Mouse (Mus musculus): ENCODE measurements around the gene Hist1h2af.
"Not testable (repeated sequence)": the region's sequence is repeated elsewhere in the genome, so short reads cannot be mapped to it uniquely, and the experiment has no call there.

Hist1h2af gene

DNA sequence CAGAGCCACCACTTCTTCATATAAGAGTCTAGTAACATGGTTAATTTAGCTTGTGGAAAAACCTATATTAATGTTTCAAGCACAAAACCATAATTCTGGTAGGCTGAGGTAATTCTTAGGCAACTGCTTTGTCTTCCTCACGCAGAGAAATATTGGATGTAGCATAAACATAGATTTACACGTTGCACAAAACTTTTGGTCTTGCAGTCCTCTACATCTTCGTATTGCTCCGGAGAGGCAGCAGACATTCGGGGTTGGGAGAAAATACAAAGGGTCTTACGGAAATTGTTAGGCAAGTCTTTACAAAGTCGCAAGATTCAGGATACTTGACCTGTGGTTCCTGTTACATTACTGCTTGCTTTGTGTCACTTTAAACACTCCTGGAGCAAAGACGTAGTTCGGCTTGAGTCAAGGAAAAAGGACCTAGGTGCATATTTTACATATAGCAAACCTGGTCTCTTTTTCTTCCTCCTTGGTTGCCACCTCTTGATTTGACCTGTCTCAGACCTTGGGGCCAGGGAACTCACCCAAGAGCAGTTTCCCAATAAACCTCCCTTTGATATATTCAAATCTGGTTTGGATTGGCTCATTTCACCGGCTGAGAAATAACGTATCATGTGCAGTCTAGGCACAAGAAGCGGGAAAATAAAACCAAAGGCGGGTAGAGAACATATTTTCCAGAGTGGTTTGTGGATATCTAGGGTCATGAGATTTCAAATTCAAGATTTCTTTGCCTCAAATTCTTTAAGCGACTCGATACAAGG lies 844 bp downstream of the Hist1h2af start:
- DNase-seq (ENCODE audit: extremely low read depth, low read depth): no peak

- DNase-seq (ENCODE audit: extremely low read depth, low read depth): peak; percentile 99
These were observed 1.7 kb downstream of the Hist1h2af start, which contains the start of gene Hist1h3g for GRCm38 (mm10) chr13:23535137-23536075. Hist1h3g (plus strand) TSS chr13:23535422.

- DNase-seq (ENCODE audit: extremely low read depth, low read depth): no peak
These were observed 2.5 kb downstream of the Hist1h2af start for GRCm38 (mm10) chr13:23536076-23536822.

- DNase-seq (ENCODE audit: extremely low read depth, low read depth): no peak
These were observed 3.5 kb downstream of the Hist1h2af start for GRCm38 (mm10) chr13:23537006-23537710.

- DNase-seq (ENCODE audit: extremely low read depth, low read depth): no peak
These were observed 4.5 kb downstream of the Hist1h2af start for GRCm38 (mm10) chr13:23538249-23538648.

- not testable (repeated sequence) for DNase-seq (ENCODE audit: extremely low read depth, low read depth)
These were observed 6.1 kb downstream of the Hist1h2af start for GRCm38 (mm10) chr13:23539821-23540220.

DNA sequence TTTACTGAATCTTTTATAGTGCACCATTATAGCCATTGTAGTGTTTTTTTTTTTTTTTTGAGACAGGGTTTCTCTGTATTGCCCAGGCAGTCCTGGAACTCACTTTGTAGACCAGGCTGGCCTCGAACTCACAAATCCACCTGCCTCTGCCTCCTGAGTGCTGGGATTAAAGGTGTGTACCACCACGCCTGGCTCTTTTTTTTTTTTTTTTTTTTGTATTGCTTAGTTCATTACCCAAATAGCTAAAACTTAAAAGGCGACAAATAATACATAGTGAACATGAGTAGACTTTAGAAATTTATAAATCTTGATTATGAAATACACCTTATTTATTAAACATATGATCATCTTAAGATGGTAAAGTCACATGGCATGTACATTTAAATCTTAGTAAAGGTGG lies 7.8 kb downstream of the Hist1h2af start:
- no peak for DNase-seq (ENCODE audit: extremely low read depth, low read depth)

- DNase-seq (ENCODE audit: extremely low read depth, low read depth): not testable (repeated sequence)
These were observed 8.7 kb downstream of the Hist1h2af start for GRCm38 (mm10) chr13:23542225-23542980.

DNA sequence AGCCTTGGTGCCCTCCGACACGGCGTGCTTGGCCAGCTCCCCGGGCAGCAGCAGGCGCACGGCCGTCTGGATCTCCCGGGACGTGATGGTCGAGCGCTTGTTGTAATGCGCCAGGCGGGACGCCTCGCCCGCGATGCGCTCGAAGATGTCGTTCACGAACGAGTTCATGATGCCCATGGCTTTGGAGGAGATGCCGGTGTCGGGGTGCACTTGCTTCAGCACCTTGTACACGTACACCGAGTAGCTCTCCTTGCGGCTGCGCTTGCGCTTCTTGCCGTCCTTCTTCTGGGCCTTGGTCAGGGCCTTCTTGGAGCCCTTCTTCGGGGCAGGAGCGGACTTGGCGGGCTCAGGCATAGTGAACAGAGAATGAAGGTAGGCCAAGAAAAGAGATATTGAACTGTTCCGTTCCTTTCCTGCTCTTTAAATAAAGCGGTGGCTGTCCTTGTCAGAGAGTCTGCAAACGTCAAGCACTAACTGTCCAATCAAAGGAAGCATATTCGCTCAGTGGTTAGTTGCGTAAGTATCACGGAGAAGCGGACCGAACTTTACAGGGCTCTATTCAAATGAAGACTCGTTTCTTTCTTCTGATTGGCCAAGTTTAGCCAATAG lies 9.4 kb downstream of the Hist1h2af start, which contains the start of gene Hist1h2bh:
Gene Hist1h2bh (minus strand): TSS at position 394 of the 609 bp plus-strand sequence.
- peak; percentile 100 for DNase-seq (ENCODE audit: extremely low read depth, low read depth)

- peak; percentile 97 for DNase-seq (ENCODE audit: extremely low read depth, low read depth)
These were observed 10.5 kb downstream of the Hist1h2af start, which contains the start of gene Hist1h3f for GRCm38 (mm10) chr13:23543965-23544786. Hist1h3f (plus strand) TSS chr13:23544052.

DNA sequence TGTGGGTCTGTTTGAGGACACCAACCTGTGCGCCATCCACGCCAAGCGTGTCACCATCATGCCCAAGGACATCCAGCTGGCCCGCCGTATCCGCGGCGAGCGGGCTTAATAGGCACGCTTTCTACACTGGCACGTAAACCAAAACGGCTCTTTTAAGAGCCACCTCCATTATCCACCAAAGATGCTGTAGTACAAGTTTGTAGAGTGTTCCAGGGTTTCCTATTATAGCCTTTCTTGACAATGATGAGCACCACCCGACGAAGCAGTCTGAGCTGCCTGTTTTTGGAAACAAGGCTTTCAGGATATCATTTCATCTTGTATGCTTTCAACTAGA lies 11.0 kb downstream of the Hist1h2af start:
- DNase-seq (ENCODE audit: extremely low read depth, low read depth): not testable (repeated sequence)

DNA sequence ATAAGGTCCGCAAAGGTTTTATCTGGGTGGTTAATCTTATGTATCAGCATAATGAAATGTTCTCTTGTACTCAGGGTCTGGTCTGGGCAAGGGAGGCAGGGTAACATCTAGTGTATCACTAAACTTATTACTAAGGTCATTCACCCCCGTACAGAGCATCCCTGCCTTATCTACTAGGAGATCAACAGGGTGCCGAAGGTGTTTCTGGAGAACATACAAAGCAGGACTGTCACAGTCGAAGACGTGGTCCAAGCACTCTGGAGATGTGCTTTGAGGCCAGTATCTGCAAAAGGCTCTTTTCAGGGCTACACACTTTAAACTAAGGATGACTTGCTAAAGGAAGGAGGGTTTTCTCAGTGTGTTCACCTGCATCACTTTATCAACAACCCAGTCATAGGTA lies 13.0 kb downstream of the Hist1h2af start:
- no peak for DNase-seq (ENCODE audit: extremely low read depth, low read depth)

- DNase-seq (ENCODE audit: extremely low read depth, low read depth): peak; percentile 71
These were observed 17.0 kb downstream of the Hist1h2af start for GRCm38 (mm10) chr13:23550761-23551145.

DNA sequence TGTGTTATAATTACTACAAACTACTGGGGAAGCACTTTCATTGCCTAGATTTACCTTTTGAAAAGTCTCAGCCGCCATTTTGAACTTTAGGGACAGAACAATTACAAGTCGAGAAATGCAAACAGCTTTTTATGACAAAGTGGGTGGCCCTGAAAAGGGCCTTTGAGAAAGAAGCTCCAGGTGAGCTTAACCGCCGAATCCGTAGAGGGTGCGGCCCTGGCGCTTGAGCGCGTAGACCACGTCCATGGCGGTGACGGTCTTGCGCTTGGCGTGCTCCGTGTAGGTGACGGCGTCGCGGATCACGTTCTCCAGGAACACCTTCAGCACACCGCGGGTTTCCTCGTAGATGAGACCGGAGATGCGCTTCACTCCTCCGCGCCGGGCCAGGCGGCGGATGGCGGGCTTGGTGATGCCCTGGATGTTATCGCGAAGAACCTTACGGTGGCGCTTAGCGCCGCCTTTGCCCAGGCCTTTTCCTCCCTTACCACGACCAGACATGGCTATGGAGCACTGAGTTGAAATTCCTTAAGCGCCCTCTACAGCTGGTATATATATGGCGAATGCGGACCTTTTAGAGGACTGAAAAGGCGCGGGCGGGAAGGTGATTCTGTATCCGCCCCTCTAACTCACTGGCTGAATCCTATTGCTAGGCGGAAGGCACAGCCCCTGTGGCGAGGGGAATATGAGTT lies 17.6 kb downstream of the Hist1h2af start, which contains the start of gene Hist1h4f:
Gene Hist1h4f (minus strand): TSS at position 503 of the 689 bp plus-strand sequence.
- peak; percentile 94 for DNase-seq (ENCODE audit: extremely low read depth, low read depth)

DNA sequence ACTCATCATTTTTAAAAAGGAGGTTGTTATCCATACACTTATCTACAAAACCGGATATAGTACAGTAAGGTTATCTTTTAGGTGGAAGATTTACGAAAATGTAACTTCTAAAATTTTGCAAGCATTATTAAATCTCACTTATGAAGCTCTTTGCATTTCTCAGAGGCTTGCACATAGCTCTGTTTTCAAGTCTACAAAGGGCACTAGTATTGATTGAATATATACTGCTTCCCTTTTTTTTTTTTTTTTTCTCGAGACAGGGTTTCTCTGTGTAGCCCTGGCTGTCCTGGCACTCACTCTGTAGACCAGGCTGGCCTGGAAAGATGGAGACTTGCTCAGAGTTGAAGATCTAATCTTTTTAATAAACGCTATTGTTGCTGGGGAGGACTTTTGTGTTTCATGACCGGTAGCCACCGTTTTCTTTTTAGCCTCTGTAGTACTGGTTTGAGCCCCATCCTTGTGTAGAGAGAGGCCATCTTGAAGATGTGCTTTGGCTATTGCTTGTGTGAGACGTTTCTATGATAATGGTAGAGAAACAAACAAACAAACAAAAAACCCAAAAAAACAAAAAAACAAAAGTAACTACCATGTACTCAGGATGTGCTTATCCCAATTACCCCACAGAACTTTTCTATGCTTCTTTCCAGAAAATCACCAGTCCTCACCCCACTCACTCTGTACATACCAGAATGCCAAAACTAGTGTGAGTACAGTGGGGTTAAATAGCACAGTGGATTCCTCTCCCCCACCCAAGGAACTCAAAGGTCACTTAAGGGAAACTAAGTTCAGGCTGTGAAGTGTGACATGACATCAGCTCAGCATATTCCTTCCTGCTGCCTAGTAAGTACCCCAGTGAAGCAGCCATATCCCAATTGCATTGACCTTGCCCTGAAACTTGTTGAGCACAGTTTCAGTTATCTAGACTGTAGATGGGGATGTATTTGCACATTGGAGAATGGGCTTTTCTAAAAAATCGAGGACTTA lies 18.5 kb downstream of the Hist1h2af start:
- DNase-seq (ENCODE audit: extremely low read depth, low read depth): no peak

DNA sequence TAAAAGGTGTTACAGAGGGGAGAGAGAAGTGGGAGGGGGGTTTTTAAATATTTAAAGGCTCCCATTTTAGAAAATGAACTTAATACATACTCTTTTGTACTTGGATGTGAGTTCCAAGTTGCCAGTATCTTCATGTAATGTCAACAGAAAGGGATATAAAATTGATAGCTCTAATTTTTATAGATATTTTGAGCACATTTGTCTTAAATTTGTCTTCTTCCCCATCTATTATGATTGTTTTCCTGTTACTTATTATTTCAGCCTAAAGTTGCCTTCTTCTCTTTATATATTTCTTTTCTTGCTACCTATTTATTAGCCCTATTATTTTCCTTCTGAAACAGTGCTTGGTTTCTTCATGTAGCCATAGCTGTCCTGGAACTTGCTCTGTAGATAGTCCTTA lies 19.3 kb downstream of the Hist1h2af start, which contains the start of gene Hist1h1d:
Gene Hist1h1d (plus strand): TSS at position 301 of the 400 bp plus-strand sequence.
- DNase-seq (ENCODE audit: extremely low read depth, low read depth): no peak

DNA sequence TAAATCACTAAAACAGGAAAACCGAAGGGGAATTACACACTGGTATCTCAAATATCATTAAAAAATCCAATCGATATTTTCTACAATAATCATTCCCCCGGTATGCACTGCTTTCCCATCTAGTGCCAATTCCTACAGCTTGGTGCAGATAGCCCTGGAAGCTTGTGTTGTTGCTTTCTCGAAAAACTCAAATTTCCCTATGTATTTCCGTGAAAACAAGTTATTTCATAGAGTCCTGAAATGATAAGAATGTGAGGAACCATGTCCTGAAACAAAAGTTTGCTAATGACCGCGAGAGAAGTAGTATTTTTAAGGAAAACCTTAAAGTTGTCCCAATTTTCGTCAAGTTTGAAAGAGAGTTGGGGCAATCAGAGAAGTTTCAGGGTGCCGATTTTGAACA lies 20.7 kb downstream of the Hist1h2af start:
- DNase-seq (ENCODE audit: extremely low read depth, low read depth): peak; percentile 49

All from MEL-GATA-1-ER (cell line).